Mouse (Mus musculus): ENCODE data around the gene Ms4a10. TPM values are rescaled to one million over a fixed set of nuclear protein-coding genes. Genes with fewer than 3 reads are reported as not detected.

The Ms4a10 gene
- polyA plus RNA-seq, 1 experiment from 2014 or later = not detected

DNA sequence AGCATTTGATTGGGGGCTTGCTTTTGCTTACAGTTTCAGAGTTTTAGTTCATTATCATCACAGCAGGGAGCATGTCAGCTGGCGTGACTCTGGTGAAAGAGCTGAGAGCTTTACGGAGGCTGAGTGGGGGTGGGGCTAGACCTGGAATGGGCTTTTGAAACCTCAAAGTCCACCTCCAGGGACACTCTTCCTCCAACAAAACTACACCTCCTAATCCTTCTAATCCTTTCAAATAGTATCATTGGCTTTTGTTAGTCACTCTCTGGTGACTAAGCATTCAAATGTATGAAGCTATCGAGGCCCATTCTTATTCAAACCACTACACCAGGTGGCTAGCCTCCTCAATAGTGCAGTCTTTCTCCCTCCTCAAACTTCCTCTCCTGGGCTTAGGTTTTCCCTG, 1.8 kb downstream of the Ms4a10 start:
- H3K9ac ChIP-seq (ENCODE audit: low read depth, low read length) = no peak overlapping the region
- no peak overlapping the region for H3K27ac ChIP-seq (ENCODE audit: low read depth, low read length)
- H3K4me2 ChIP-seq = no peak overlapping the region
- no peak overlapping the region for H3K4me3 ChIP-seq (ENCODE audit: low read depth, low read length)
- no peaks in the 10 kb centered on the region for H3K27me3 ChIP-seq (replicated peaks; ENCODE audit: control insufficient read depth, insufficient read depth, low read length)
- 79% methylated on average over 3 of the region's 3 CpGs for WGBS
- H3K36me3 ChIP-seq (ENCODE audit: control insufficient read depth, insufficient read depth, low read length) = no peaks in the 10 kb centered on the region
- H3K9me3 ChIP-seq (ENCODE audit: control insufficient read depth, low read length) = no peaks in the 10 kb centered on the region
- no peak for DNase-seq (ENCODE audit: low spot score)
- no peaks in the 10 kb centered on the region for H3K4me1 ChIP-seq (replicated peaks; ENCODE audit: control insufficient read depth, insufficient read depth, low read length)
- ATAC-seq (replicated peaks; ENCODE audit: low FRiP score) = no peak

- no peak overlapping the region for H3K4me3 ChIP-seq (ENCODE audit: low read depth, low read length)
- WGBS = 25% methylated on average over 3 of the region's 3 CpGs
- H3K4me2 ChIP-seq = no peak overlapping the region
- H3K27ac ChIP-seq (ENCODE audit: low read depth, low read length) = no peak overlapping the region
- ATAC-seq (replicated peaks; ENCODE audit: low FRiP score) (no peak), DNase-seq (ENCODE audit: low spot score) (no peak)
- no peaks in the 10 kb centered on the region; the same call in 1 of the 2 replicates for H3K4me1 ChIP-seq (replicated peaks; ENCODE audit: control insufficient read depth, insufficient read depth, low read length)
- H3K9ac ChIP-seq (ENCODE audit: low read depth, low read length) = no peak overlapping the region
- H3K36me3 ChIP-seq (ENCODE audit: control insufficient read depth, insufficient read depth, low read length) = no peaks in the 10 kb centered on the region
- H3K27me3 ChIP-seq (replicated peaks; ENCODE audit: control insufficient read depth, insufficient read depth, low read length) = no peaks in the 10 kb centered on the region
- no peaks in the 10 kb centered on the region for H3K9me3 ChIP-seq (ENCODE audit: control insufficient read depth, low read length)
Measured at GRCm38 (mm10) chr19:10970457-10970856, 4.0 kb downstream of the Ms4a10 start.

DNA sequence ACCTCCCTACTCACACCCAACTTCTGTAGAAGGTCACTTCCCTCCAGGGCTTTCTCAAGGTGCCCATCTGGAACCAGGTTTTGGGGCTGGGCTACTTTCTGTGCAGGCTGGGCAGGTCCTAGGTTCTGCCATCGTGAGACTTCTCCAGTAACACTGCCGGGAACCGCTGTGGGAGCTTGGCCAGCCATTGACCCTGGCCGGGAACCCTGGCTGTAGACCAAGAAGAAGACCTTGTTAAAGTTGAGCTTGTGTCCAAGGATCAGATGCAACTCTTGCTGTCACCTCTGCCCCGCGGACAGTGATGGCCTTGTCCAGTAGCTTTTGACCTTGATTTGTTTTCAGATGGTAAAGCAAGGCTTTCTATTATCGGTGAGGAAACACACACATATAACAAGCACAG, 5.9 kb downstream of the Ms4a10 start:
- Histone ChIP-seq H3K9me3 (ENCODE audit: control insufficient read depth, low read length) (no peaks in the 10 kb centered on the region), H3K4me3 (ENCODE audit: low read depth, low read length) (no peak overlapping the region), H3K27me3 (replicated peaks; ENCODE audit: control insufficient read depth, insufficient read depth, low read length) (no peaks in the 10 kb centered on the region), H3K9ac (ENCODE audit: low read depth, low read length) (no peak overlapping the region), H3K4me2 (no peak overlapping the region), H3K36me3 (ENCODE audit: control insufficient read depth, insufficient read depth, low read length) (no peaks in the 10 kb centered on the region), H3K4me1 (replicated peaks; ENCODE audit: control insufficient read depth, insufficient read depth, low read length) (no peaks in the 10 kb centered on the region; the same call in 1 of the 2 replicates), H3K27ac (ENCODE audit: low read depth, low read length) (no peak overlapping the region)
- ATAC-seq (replicated peaks; ENCODE audit: low FRiP score) = no peak
- DNase-seq (ENCODE audit: low spot score) = no peak
- WGBS = 88% methylated on average over 7 of the region's 7 CpGs

- DNase-seq (ENCODE audit: low spot score) (no peak), ATAC-seq (replicated peaks; ENCODE audit: low FRiP score) (no peak)
- no peak overlapping the region for H3K4me2 ChIP-seq
- H3K27ac ChIP-seq (ENCODE audit: low read depth, low read length) = no peak overlapping the region
- no peaks in the 10 kb centered on the region for H3K9me3 ChIP-seq (ENCODE audit: control insufficient read depth, low read length)
- no peak overlapping the region for H3K4me3 ChIP-seq (ENCODE audit: low read depth, low read length)
- no peaks in the 10 kb centered on the region; the same call in 1 of the 2 replicates for H3K4me1 ChIP-seq (replicated peaks; ENCODE audit: control insufficient read depth, insufficient read depth, low read length)
- no peaks in the 10 kb centered on the region; the same call in 1 of the 2 replicates for H3K27me3 ChIP-seq (replicated peaks; ENCODE audit: control insufficient read depth, insufficient read depth, low read length)
- WGBS = 78% methylated on average over 7 of the region's 7 CpGs
- H3K36me3 ChIP-seq (ENCODE audit: control insufficient read depth, insufficient read depth, low read length) = no peaks in the 10 kb centered on the region
- no peak overlapping the region for H3K9ac ChIP-seq (ENCODE audit: low read depth, low read length)
Measured at GRCm38 (mm10) chr19:10965721-10966120, 8.7 kb downstream of the Ms4a10 start.

- no peak for ATAC-seq (replicated peaks; ENCODE audit: low FRiP score)
- 49% methylated on average over 12 of the region's 12 CpGs for WGBS
- H3K4me1 ChIP-seq (replicated peaks; ENCODE audit: control insufficient read depth, insufficient read depth, low read length) = no peaks in the 10 kb centered on the region
- H3K9ac ChIP-seq (ENCODE audit: low read depth, low read length) = no peak overlapping the region
- H3K27ac ChIP-seq (ENCODE audit: low read depth, low read length) = no peak overlapping the region
- no peaks in the 10 kb centered on the region; the same call in 1 of the 2 replicates for H3K27me3 ChIP-seq (replicated peaks; ENCODE audit: control insufficient read depth, insufficient read depth, low read length)
- no peak for DNase-seq (ENCODE audit: low spot score)
- no peaks in the 10 kb centered on the region for H3K36me3 ChIP-seq (ENCODE audit: control insufficient read depth, insufficient read depth, low read length)
- no peak overlapping the region for H3K4me2 ChIP-seq
- H3K4me3 ChIP-seq (ENCODE audit: low read depth, low read length) = no peak overlapping the region
- no peaks in the 10 kb centered on the region for H3K9me3 ChIP-seq (ENCODE audit: control insufficient read depth, low read length)
Measured at GRCm38 (mm10) chr19:10959978-10960346, 14.5 kb downstream of the Ms4a10 start.

- Histone ChIP-seq H3K4me1 (replicated peaks; ENCODE audit: control insufficient read depth, insufficient read depth, low read length) (no peaks in the 10 kb centered on the region), H3K9ac (ENCODE audit: low read depth, low read length) (no peak overlapping the region), H3K9me3 (ENCODE audit: control insufficient read depth, low read length) (no peaks in the 10 kb centered on the region), H3K27me3 (replicated peaks; ENCODE audit: control insufficient read depth, insufficient read depth, low read length) (no peaks in the 10 kb centered on the region; the same call in 1 of the 2 replicates), H3K4me3 (ENCODE audit: low read depth, low read length) (no peak overlapping the region), H3K36me3 (ENCODE audit: control insufficient read depth, insufficient read depth, low read length) (no peaks in the 10 kb centered on the region), H3K27ac (ENCODE audit: low read depth, low read length) (no peak overlapping the region), H3K4me2 (no peak overlapping the region)
- no peak; the same call in 1 of the 2 replicates for ATAC-seq (replicated peaks; ENCODE audit: low FRiP score)
- 35% methylated on average over 11 of the region's 11 CpGs for WGBS
- DNase-seq (ENCODE audit: low spot score) = no peak
Measured at GRCm38 (mm10) chr19:10959085-10959977, 15.1 kb downstream of the Ms4a10 start.

DNA sequence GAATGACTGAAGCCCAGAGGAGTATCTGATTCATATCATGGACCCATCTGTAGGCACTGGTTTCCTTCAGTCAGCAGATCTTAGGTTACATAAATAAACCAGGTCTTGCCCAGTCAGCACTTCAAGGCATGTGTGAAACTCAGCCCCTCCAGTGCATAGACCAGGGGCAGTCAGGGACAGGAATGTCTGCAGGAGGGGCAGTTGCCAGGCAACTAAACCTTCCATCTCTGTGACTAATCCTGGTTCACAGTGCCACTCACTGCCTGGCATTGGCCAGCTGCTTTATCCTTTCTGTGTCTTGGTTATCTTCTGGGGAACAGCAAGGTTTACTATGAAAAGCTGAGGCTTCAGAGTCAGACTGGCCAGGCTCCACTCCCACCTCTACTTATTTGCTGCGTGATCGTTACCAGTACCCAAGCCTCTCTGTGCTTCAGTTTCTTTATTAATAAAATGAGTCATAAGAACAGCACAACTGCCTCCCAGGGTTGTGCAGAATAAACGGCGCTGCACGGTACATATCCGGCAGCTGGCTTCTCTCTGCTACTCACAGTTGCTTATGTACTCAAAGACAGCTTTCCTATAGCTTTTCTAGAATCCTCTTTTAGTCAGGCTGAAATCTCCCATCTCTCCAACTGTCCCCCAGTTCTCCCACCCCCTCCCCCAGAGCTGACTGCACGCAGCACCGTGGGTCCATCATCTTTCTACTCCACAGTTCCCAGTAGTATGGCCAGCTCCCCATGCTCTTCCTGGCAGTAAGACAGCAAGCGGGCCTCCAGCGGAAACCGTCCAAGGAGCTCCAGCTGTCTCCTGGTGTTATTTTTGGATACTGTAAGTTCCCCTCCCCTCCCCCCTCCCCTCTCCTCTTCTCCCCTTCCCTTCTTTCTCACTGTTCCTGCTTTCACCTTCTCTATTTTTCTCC, 22.2 kb downstream of the Ms4a10 start:
- H3K4me1 ChIP-seq (replicated peaks; ENCODE audit: control insufficient read depth, insufficient read depth, low read length) = peaks cover 11% of the 10 kb centered on the region
- ATAC-seq (replicated peaks; ENCODE audit: low FRiP score) (no peak), DNase-seq (ENCODE audit: low spot score) (no peak)
- no peaks in the 10 kb centered on the region for H3K27me3 ChIP-seq (replicated peaks; ENCODE audit: control insufficient read depth, insufficient read depth, low read length)
- H3K4me2 ChIP-seq = no peak overlapping the region
- no peaks in the 10 kb centered on the region for H3K36me3 ChIP-seq (ENCODE audit: control insufficient read depth, insufficient read depth, low read length)
- no peaks in the 10 kb centered on the region for H3K9me3 ChIP-seq (ENCODE audit: control insufficient read depth, low read length)
- no peak overlapping the region for H3K9ac ChIP-seq (ENCODE audit: low read depth, low read length)
- WGBS = 69% methylated on average over 11 of the region's 11 CpGs
- H3K27ac ChIP-seq (ENCODE audit: low read depth, low read length) = no peak overlapping the region
- no peak overlapping the region for H3K4me3 ChIP-seq (ENCODE audit: low read depth, low read length)

GRCm38 (mm10) chr19:10949558-10949957, 24.9 kb downstream of the Ms4a10 start:
- ATAC-seq (replicated peaks; ENCODE audit: low FRiP score) (peak; percentile 4; the same call in 1 of the 2 replicates), DNase-seq (ENCODE audit: low spot score) (no peak)
- peak overlapping the region; percentile 64 for H3K9ac ChIP-seq (ENCODE audit: low read depth, low read length)
- H3K4me1 ChIP-seq (replicated peaks; ENCODE audit: control insufficient read depth, insufficient read depth, low read length) = peaks cover 22% of the 10 kb centered on the region
- peaks cover 13% of the 10 kb centered on the region for H3K36me3 ChIP-seq (ENCODE audit: control insufficient read depth, insufficient read depth, low read length)
- H3K4me2 ChIP-seq = peak overlapping the region; percentile 96
- peak overlapping the region; percentile 95 for H3K4me3 ChIP-seq (ENCODE audit: low read depth, low read length)
- WGBS = 38% methylated on average over 9 of the region's 9 CpGs
- peak overlapping the region; percentile 64 for H3K27ac ChIP-seq (ENCODE audit: low read depth, low read length)
- H3K9me3 ChIP-seq (ENCODE audit: control insufficient read depth, low read length) = no peaks in the 10 kb centered on the region
- no peaks in the 10 kb centered on the region for H3K27me3 ChIP-seq (replicated peaks; ENCODE audit: control insufficient read depth, insufficient read depth, low read length)

Data from liver, embryonic 11.5 days (tissue).